Mouse (Mus musculus) CD4-positive, CD25-positive, alpha-beta regulatory T cell, adult 4 months (primary cell): ENCODE results near the gene Nr2e1. TPM values are rescaled to one million over a fixed set of nuclear protein-coding genes. Genes with fewer than 3 reads are reported as not detected.

Experiments
- ATAC-seq: one replicate; pipeline ENCODE4 v1.8.0; 2017
- polyA plus RNA-seq, 2 experiments: library from polyadenylated mRNA; unstranded; fragments of 100-300 nt; shearing (Covaris generic); gene quantifications; one replicate each; pipeline ENCODE4 v1.2.1; 2017

Gene Nr2e1
- polyA plus RNA-seq = not detected

DNA sequence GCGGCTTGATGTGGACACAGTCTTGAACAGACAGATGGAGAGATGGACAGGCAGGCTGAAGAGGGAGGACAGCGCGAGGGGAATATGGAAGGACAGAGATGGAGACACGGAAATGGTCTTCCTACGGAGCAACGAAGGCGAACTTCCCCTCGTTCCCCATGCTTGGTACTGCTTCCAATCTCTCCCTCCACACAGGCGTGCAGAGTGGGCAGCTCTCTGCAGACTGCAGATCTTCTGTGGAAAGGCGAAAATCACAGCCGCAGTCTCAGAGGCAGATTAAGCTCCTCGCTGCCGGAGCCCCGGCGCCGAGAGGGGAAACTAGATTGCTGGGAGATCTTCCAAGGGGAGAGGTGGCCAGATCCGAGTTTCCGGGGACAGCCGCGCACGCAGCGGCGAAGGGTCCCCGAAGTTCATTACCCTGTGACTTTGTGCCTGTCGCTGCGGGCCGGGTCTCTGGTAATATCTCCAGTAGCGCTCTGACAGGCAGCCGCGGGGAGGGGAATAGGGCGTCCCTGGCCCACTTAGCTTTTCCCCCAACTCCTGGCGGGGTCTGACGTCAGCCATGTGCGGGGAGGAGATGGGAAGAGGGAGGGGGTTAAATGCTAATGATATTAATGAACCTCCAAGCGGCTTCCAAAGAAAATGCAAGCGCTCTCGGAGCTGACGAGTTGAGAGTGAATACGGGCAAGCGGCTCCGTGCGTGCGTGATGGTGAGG, at the start of gene Nr2e1, which contains the start of gene Ostm1:
Gene Nr2e1 (minus strand): TSS at position 476 of the 716 bp plus-strand sequence.
Gene Ostm1 (plus strand): TSS at position 666 of the 716 bp plus-strand sequence.
- no peak for ATAC-seq

DNA sequence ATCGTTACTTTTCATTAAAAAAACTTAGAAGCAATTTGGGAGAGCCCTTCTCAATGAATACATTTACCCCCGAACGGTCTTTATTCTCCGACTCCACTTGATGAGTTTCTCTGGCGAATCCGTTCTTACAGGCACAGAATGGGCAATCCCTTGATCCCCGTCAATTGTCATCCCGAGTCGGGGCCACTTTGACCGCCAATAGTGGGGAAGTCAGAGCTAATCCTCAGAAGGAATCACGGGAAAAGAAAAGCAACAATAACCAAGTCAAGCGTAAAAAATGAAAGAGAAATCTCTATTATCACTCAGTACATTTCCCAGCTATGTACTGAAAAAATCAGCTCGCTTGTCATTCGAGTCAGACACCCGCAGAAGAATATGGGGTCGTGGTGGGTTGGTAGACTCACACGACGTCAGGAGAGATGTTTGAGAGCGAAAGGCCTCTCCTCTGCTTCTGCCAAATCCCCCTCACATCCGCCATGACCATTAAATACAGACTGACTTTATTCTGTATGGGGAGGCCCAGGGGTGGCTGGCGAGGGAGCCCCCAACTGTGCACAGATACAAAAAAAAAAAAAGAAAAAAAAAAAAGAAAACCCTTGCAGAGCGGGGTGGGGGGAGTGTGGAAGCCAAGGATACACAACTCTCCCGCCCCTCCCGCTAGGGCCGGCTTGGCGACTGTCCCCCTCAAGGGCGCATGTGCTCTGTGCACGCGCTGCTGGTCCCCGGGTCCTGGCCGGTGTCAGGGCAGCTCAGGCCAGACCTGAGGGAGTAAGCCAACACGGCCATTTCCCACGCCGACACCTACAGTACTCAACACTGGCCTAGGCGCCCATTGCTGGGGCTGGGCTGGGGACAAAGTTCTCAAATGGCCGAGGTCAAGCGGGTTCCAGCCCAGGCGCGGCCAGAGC, 49.3 kb upstream of the Nr2e1 start:
- ATAC-seq = no peak

DNA sequence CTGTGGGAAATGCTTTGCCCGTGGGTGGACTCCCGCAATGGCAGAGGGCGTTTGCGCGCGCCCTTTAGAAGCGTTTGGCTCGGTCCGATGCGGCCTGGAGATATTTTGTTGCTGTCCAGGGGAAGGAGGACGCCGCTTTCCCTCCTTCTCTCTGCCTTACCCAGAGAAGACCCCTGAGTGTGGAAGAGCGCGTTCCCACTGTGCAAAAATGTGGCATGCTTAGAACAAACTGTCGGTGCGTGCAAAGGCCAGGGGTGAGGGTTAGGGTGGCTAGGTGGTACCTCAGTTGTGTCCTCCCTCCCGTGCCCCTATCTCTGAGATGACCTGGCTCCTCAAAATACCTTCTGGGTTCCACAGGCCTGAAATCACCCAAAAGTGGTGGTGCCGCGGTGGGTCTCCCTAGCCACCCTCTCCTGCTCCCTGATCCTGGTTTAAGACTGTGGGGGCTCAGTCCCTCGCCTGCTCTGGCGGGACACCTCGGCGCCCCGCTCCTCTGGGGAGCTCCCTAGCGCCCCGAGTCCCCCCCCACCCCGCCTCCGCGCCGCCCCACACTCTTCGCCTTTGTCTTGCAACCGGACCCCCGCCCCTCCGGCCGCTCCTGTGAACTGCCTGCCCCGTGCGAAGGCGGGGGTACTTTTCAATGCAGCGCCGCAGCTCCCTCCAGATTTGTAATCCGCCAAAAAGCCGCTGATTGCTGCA, 48.5 kb upstream of the Nr2e1 start:
- ATAC-seq = no peak

GRCm38 (mm10) chr10:42630596-42631355, 47.3 kb upstream of the Nr2e1 start:
- no peak for ATAC-seq

DNA sequence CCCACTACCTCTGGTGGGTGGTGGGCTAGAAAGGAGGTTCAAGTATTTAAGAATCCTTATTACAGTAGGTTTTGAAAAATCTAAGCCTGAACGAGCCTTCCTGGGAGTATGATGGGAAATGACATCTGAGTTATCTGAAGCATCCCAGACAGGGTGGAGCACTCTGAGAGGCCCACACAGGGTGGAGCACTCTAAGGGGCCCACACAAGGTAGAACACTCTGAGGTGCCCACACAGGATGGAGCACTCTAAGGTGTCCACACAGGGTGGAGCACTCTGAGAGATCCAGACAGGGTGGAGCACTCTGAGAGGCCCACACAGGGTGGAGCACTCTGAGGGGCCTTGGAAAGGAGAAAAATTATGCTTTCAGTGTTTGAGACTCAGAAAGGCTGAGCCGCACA, 42.5 kb upstream of the Nr2e1 start:
- ATAC-seq = no peak

GRCm38 (mm10) chr10:42618291-42618690, 34.9 kb upstream of the Nr2e1 start:
- ATAC-seq = no peak

DNA sequence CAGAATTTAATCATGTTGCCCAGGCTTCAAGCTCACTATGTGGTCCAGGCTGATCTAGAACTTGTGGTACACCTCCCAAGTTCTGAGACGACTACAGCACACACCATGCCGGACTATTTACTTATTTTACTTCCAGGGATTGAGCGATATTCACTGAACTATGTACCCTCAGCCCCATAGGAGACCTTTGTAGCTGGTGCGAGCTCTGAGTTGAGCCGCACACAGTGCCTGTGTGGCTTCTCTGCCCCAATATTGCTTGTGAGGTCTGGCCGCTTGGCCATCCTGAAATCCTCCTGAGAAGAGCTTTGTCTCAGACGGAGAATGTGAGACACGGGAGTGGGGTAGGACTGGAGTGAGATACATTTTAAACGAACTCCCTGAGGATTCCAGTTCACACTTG, 31.3 kb upstream of the Nr2e1 start:
- ATAC-seq = no peak

GRCm38 (mm10) chr10:42613639-42614381, 30.4 kb upstream of the Nr2e1 start:
- no peak for ATAC-seq

- ATAC-seq = no peak
These were observed 29.6 kb upstream of the Nr2e1 start for GRCm38 (mm10) chr10:42613075-42613474.

DNA sequence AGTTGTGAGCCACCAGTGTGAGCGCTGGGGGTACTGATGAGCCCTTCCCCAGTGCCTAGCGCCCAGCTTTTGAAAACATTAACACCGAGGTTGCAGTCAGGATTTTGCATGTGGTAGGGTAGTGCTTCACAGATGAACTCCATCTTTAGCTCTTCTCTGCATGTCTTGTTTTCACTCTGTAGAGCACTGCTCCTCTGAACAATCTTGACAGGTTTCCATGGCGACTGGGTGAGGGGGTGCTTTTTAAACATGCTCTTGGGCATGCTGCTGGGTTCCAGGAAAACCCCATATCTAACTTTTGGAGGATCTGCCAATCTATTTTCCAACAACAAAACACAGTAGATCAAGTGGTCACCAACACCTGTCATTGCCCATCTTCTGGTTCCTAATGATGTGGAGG, 23.3 kb upstream of the Nr2e1 start:
- ATAC-seq = no peak

DNA sequence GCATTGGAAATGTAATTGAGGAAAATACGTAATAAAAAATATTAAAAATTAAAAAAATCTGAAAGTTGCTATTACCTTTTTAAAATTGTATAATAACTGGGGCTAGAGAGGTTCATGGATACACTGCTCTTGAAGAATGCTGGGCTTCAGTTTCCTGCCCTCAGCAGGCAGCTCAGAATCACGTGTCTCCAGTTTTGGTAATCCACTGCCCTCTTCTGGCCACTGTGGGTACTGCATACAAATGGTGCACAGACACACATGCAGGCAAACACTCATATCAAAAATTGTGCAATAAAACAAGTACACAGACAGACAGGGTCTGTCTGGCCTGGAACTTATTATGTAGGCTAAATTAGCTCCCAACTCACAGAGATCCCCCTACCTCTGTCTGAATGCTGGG, 21.4 kb upstream of the Nr2e1 start:
- no peak for ATAC-seq

DNA sequence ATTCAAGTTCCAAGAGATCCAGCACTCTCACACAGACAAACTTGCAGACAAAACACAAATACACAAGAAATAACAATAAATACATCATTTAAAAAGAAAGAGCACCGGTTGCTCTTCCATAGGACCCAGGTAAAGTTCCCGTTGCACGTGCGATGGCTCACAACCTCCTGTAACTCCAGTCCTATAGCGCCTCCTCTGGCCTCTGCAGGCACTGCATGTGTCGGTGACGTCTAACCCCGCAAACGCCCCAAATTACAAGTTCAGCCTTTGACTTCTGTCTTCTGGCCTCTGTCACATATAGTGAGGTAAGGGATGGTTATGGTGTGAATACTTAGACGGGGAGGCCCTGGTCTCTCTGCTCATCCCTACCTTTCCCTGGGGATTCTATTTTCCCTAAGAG, 18.1 kb upstream of the Nr2e1 start:
- no peak for ATAC-seq

- no peak for ATAC-seq
These were observed 15.2 kb upstream of the Nr2e1 start for GRCm38 (mm10) chr10:42598615-42599014.

- ATAC-seq = no peak
These were observed 9.8 kb upstream of the Nr2e1 start for GRCm38 (mm10) chr10:42593201-42593600.

DNA sequence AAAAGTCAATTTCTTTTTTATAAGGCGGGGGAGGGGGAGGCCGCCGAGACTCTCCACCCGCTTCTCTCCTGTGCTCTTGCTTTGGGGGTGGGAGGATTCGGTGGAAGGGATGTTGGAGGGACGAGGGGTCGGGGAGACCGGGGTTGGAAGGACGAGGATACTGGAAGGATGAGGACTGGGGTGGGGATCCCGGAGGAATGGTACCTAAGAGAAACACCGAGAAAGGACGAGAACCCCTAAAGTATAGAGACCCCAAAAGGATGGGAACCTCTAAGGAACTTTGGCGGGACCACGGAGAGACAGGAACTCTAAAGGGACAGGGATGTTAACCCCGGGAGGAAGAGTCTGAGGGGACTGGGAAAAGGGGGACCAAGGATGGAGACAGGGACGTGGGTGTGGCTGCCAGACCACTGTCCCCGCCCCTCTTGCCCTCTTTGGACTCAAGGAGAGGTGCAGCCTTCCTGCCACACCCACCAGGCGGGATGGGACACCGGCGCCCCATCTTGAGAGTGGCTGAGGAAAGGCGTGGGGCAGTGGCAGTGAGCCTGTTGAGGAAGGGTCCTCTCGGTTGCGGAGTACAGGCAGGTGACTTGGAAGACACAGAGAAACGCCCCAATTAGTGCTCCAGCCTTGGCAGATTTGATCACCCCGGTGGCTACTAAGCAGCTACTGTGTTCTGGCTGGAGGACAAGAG, 8.7 kb upstream of the Nr2e1 start:
- ATAC-seq = no peak

DNA sequence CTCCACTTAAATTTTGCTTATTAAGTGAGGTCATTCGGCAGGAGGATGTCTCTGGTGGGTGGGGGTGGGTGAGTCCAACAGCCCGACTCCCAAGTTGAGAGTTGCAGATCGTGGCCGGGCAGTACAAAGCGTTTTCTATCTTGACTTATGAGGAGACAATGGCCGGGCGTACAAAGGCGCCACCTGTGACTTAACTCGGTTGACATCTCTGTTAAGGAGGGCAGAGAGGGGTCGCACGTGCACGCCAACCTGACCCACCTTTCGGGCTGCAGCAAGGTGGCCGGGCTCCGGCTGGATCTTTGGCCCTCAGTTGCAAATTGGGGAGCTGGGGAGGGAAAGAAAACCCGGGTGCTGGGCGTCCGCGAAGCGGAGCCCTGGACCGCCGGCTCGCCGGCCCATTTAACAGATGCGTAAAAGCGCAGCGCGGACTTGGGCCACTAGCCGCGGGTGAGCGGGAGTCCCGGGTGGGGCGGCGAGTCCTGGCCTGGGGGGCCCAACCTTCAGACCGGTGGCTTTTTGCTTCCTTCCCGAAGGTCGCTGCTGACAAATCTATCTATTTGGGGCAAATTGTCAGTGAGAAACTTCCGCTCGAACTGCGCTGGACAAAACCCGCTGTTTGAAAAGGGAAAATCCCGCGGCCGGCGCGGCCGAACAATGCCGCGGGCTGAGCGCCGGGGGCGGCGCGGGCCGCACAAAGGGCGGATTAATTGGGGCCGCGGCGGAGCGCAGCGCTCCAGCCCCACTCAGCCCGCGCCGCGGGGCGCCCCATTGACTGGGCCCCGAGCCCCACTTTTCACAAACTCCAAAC, 8.0 kb upstream of the Nr2e1 start:
- no peak for ATAC-seq

GRCm38 (mm10) chr10:42590261-42591184, 7.1 kb upstream of the Nr2e1 start:
- no peak for ATAC-seq

GRCm38 (mm10) chr10:42589505-42589904, 6.1 kb upstream of the Nr2e1 start:
- ATAC-seq = no peak
